Mouse (Mus musculus) olfactory bulb, adult 2 months (tissue): ENCODE measurements at regions not wholly inside any gene's neighbourhood (a gene's known extent, or its start where the extent isn't known, plus 50 kb on each side); places are given as distances from the start of the nearest gene placed in this dataset.

Experiments used
- H3K27ac ChIP-seq: fragments of 200-500 bp; 2 replicates; pipeline ENCODE4 v1.5.1; 2012; ENCODE audit warnings: low read depth, low read length; ENCODE audit not compliant: insufficient read depth
- H3K4me1 ChIP-seq: fragments of 200-500 bp; 2 replicates; pipeline ENCODE4 v1.6.1; 2012; ENCODE audit warnings: low read length; ENCODE audit not compliant: control insufficient read depth, insufficient read depth
- H3K4me3 ChIP-seq: fragments of 200-500 bp; 2 replicates; pipeline ENCODE4 v1.5.1; 2012; ENCODE audit warnings: mild to moderate bottlenecking, low read depth, low read length, moderate library complexity; ENCODE audit not compliant: insufficient read depth
- CTCF ChIP-seq: fragments of 200-500 bp; IDR thresholded peaks from 2 replicates; pipeline ENCODE4 v1.5.1; 2012; ENCODE audit warnings: low read depth, mild to moderate bottlenecking, low read length, moderate library complexity; ENCODE audit not compliant: insufficient read depth
- POLR2A ChIP-seq: fragments of 200-500 bp; IDR thresholded peaks from 2 replicates; pipeline ENCODE4 v1.6.1; 2012; ENCODE audit warnings: mild to moderate bottlenecking, low read depth, low read length, moderate library complexity; ENCODE audit not compliant: insufficient read depth
- WGBS: fragments of 180-500 bp; shearing (Covaris S2); methylation state at CpG from one replicate; pipeline ENCODE4 v1.1.7; 2018; 5-methylcytosine and 5-hydroxymethylcytosine counted together

DNA sequence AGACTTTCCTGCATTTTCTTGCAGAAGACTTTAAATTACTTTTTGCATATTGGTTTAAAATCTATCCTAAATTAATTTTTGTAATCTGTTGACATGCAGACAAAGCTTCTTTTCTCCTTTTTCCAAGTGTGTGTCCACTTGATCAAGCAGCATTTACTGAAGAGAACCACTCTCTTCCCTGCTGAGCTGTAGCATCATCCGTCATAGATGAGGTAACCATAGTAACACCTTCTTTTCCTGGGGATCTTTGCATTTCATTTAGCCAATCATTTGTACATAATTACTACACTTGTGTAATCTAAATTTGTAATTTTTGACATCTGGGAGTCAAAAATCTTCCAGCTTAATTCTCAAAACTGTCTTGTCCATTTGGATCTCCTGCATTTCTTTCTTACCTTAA is 53.2 kb upstream of the Dnajc1 start:
- no peak overlapping the region for H3K4me3 ChIP-seq
- no peak overlapping the region for H3K27ac ChIP-seq
- no peak for TF ChIP-seq POLR2A
- no peak for TF ChIP-seq CTCF
- no peaks in the 10 kb centered on the region for H3K4me1 ChIP-seq
- 40% methylated on average over 1 of the region's 1 CpGs for WGBS
